Mouse (Mus musculus) left cerebral cortex, adult 9 months (tissue): ENCODE results near the gene Slc2a2.
"Not testable (repeated sequence)": the region's sequence is repeated elsewhere in the genome, so short reads cannot be mapped to it uniquely, and the experiment has no call there.

Experiments used
- DNase-seq, 2 experiments: peaks; one replicate each; pipeline ENCODE4 v3.0.0; 2022; ENCODE audit warnings: low spot score in 2 of 2

The Slc2a2 gene

GRCm38 (mm10) chr3:28726356-28726755, 28.7 kb downstream of the Slc2a2 start:
- no peak for DNase-seq

- no peak for DNase-seq
These were observed 37.0 kb downstream of the Slc2a2 start for GRCm38 (mm10) chr3:28734712-28735111.

GRCm38 (mm10) chr3:28736981-28737380, 39.3 kb downstream of the Slc2a2 start:
- DNase-seq: no peak

- DNase-seq: no peak
These were observed 42.6 kb downstream of the Slc2a2 start for GRCm38 (mm10) chr3:28740353-28740752.

- DNase-seq: no peak
These were observed 45.5 kb downstream of the Slc2a2 start for GRCm38 (mm10) chr3:28743251-28743650.

GRCm38 (mm10) chr3:28745835-28746483, 48.3 kb downstream of the Slc2a2 start:
- peak; percentile 49 to 85 for DNase-seq

- DNase-seq: no peak
These were observed 50.4 kb downstream of the Slc2a2 start for GRCm38 (mm10) chr3:28748151-28748550.

GRCm38 (mm10) chr3:28748956-28749355, 51.3 kb downstream of the Slc2a2 start:
- no peak for DNase-seq

GRCm38 (mm10) chr3:28755477-28755876, 57.8 kb downstream of the Slc2a2 start:
- no peak for DNase-seq

- DNase-seq: no peak
These were observed 63.6 kb downstream of the Slc2a2 start for GRCm38 (mm10) chr3:28761225-28761789.

- no peak for DNase-seq
These were observed 69.2 kb downstream of the Slc2a2 start for GRCm38 (mm10) chr3:28766935-28767334.

GRCm38 (mm10) chr3:28768222-28768621, 70.5 kb downstream of the Slc2a2 start:
- DNase-seq: no peak

- DNase-seq: not testable (repeated sequence)
These were observed 75.2 kb downstream of the Slc2a2 start for GRCm38 (mm10) chr3:28772919-28773318.

- DNase-seq: no peak
These were observed 77.7 kb downstream of the Slc2a2 start for GRCm38 (mm10) chr3:28775361-28775760.

GRCm38 (mm10) chr3:28775958-28776357, 78.3 kb downstream of the Slc2a2 start:
- DNase-seq: no peak

- DNase-seq: no peak
These were observed 78.8 kb downstream of the Slc2a2 start for GRCm38 (mm10) chr3:28776491-28776890.

GRCm38 (mm10) chr3:28780511-28780910, 82.8 kb downstream of the Slc2a2 start:
- peak in 1 of 2 experiments; percentile 7 for DNase-seq
